Mouse (Mus musculus) layer of hippocampus, adult 18-20 months (tissue): Measurements from ENCODE around the gene Rec8. TPM values are rescaled to one million over a fixed set of nuclear protein-coding genes. Genes with fewer than 3 reads are reported as not detected.

Experiments
- DNase-seq, 2 experiments: peaks; one replicate each; pipeline ENCODE4 v3.0.0; 2022; ENCODE audit warnings: low spot score in 2 of 2
- total RNA-seq, 2 experiments: library from RNA; stranded (reverse); gene quantifications; 2 replicates each; pipeline ENCODE4 v1.2.3; 2021

Rec8 gene
- total RNA-seq, 2 experiments from 2014 or later, result 1.4 to 1.8 TPM

- peak; percentile 92 to 97 for DNase-seq
Measured at GRCm38 (mm10) chr14:55591331-55591891, 26.4 kb upstream of the Rec8 start, which contains the start of gene Rnf31. TSS of gene Rnf31 (plus strand) at chr14:55591708.

- no peak for DNase-seq
Measured at GRCm38 (mm10) chr14:55592226-55592625, 25.6 kb upstream of the Rec8 start.

GRCm38 (mm10) chr14:55596036-55596690 lies 21.7 kb upstream of the Rec8 start:
- peak; percentile 44 to 53 for DNase-seq

GRCm38 (mm10) chr14:55598521-55599390 lies 19.1 kb upstream of the Rec8 start:
- no peak for DNase-seq

- no peak for DNase-seq
Measured at GRCm38 (mm10) chr14:55603271-55603632, 14.6 kb upstream of the Rec8 start, which contains the start of gene Irf9. TSS of gene Irf9 (plus strand) at chr14:55603571.

DNA sequence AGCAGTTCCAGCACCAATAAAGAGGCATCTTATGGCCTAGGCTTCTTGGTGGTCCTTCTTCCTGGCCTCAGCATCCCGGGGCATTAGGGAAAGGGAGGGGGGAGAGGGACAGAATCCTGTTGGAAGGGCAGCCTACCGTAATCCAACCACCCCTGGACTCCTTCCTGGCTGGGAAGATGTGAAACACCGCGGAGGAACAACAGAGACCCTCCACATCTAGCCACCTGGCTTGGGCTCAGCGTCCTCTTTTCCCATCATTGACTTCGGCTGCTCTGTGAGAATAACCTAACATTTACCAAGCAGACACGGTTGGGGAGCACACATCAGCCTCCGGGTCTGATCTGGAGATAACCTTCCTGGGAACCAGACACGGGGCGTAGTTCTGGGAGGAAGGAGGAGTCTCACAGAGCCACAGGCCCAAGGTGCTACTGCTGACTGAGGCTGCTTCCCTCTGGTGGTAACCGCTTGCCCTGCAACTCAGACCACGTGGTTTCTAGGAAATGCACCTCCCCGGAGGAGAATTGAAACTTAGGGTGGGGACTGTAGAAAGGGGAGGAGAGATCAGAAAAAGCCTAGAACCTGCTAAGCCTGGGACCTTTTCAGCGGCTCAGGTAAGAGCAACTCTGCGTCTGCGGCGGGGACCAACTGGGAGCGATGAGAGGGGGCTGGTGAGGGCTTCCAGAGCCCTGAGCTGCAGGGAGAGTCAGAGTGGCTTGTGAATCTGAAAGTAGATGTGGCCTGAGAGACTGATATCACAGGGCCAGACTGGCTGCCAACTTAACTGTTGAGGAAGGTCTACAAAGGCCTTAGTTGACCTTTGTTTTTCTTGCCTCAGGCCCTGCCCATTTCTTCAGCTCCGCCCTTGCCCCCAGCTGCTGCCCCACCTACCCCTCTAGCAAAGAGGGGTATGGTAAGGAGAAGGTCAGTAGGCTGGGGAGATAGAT lies 13.9 kb upstream of the Rec8 start:
- DNase-seq, result peak; percentile 80 to 90

GRCm38 (mm10) chr14:55604823-55605222 lies 13.0 kb upstream of the Rec8 start:
- DNase-seq, result no peak

GRCm38 (mm10) chr14:55605743-55606459 lies 11.9 kb upstream of the Rec8 start:
- DNase-seq, result no peak

DNA sequence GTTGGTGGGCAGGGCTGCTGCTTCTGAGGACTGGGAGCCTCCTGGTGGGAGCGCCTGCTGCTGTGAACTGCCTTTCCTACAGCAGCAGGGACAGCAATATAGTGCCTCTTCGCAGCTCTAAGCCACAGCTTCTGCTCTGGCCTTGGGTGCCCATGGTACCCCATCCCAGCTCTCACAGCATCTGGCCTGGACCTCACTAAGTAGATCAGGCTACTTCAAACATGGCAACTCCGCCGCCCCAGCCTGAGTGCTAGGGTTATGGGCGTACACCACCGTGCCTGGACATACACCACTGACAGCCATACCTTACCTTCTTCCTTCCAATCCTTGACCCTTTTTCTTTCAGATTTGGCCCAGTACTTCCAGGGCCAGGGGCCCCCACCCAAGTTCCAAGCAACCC lies 9.5 kb upstream of the Rec8 start:
- no peak for DNase-seq

DNA sequence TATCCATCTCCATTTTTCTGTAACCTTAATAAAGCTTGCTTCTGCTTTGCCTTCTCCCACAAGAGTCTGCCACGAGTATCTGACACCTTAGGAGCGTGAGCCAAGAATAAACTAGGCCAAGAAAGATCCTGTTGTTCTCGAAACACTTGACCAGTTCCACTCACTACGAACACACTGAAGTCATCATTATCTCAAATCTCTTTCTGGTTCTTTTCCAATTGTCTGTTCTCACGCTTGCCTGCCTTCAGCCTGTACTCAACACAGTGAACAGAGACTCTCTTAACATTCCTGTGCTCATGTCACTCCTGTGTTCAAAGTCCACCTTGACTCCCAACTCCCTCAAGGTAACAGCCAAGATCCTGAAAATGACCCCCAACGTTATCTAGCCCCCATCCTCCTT lies 4.5 kb upstream of the Rec8 start:
- DNase-seq, result no peak

- DNase-seq, result no peak
Measured at GRCm38 (mm10) chr14:55614565-55615178, 3.2 kb upstream of the Rec8 start.

DNA sequence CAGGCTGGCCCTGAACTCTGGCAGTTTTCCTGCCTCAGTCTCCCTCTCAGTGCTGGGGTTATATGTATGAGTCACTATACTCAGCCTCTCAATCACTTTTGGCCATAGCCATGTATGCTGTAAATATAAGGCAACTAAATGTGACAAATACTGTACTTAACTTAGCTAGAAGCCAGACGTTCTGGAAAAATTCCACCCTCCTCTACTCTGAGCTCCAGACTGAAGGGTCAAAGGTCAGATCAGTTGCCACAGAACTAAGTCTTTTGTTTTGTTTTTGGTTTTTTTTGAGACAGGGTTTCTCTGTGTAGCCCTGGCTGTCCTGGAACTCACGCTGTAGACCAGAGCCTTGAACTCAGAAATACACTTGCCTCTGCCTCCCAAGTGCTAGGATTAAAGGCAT lies 2.0 kb upstream of the Rec8 start:
- no peak for DNase-seq

GRCm38 (mm10) chr14:55616844-55617243 lies 993 bp upstream of the Rec8 start:
- no peak for DNase-seq

DNA sequence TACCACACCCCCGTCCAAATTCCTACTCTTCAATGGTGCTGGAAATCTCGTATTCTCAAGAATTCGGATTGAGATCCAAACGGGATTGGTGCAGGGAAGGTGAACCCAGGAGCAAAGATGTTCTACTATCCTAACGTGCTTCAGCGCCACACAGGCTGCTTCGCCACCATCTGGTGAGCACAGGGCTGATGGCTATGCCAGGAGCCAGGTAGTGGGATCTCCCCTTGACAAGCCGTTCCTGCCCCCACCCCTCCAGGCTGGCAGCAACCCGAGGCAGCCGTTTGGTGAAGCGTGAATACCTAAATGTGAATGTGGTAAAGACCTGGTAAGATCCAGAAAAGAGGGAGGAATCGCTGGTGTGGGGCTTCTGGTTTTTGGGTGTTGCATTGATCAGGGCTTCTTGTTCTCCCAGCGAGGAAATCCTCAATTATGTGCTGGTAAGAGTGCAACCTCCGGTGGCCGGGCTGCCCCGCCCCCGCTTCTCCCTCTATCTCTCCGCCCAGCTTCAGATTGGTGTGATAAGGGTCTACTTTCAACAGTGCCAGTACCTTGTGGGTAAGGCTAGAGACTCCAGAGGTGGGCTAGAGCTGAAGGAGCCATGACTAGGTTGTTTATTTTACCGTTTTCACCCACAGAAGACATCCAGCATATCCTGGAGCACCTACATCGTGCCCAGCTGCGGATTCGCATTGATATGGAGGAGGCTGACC lies 804 bp downstream of the Rec8 start:
- DNase-seq, result no peak

DNA sequence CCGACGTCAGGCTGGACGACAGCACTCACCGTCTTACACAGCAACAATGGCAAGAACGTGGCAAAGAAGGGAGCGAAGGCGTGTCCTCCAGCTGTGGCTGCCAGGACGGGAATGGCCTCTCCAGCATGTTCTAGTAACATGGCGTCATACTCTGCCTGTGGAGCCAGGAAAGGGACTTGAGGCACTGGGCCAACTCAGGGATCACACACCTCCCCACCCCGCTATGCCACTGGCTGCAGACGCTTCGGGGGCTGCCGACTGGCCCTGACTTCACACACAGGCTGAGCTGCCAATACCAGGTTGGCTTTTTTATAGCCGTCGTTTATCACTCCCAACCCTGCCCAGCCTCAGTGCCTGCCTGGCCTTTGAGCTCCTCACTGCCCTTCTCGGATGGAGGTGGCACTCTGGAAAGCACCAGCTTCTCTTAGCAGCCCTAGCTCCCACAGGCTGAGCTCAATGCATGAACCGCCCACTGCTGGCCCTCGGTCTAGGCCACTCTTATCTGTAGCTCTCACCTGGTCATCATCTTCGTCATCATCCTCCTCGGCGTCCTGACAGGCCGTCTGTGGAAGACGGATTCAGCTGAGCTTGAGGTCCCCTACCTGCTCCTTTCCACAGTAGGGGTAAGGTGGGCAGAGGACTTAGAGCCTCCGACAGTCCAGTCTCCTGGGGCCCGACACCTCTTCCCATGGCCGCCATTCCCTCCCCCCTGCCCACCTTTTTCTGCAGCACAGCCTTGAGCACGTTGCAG lies 10.4 kb downstream of the Rec8 start:
- DNase-seq, result no peak

DNA sequence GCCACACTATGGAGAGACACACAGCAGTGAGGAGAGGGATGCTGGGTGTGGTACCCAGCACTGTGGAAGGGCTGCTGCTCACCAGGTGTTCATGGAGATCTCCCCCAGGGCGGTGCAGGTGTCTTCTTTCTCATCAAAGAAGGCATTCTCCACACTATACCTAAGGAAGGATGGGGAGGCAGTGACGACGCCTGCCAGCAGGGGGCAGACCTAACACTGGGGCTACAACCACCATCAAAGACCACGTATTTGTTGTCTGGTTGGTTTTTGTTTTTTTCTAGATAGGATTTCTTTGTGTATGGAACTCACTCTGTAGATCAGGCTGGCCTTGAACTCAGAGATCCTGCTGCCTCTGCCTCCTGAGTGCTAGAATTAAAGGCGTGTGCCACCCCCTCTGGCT lies 11.5 kb downstream of the Rec8 start:
- DNase-seq, result peak in 1 of 2 experiments; percentile 48

- DNase-seq, result peak in 1 of 2 experiments; percentile 36
Measured at GRCm38 (mm10) chr14:55634874-55635522, 17.2 kb downstream of the Rec8 start.

DNA sequence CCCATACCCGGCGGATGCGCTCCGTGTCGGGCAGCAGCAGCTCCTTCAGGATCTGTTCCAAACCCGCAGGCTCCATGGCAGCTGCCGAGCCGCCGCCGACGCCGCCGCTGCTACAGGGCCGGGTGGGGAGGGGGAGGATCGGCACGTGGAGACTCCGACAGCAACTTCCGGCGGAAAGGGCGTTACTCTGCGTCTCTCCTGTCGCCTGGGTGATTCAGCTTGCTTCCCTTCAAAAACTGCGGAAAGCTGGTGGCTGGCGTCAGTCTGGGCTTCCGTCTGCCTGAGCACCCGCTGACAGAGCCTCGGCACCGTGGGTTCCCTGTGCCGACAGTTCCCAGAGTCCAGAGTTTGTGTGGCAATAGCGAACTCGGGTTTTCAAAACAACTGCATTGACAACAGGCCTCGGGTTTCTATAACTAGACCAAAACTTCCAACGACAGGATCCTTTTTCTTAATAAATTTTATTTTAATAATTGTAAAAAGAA lies 17.7 kb downstream of the Rec8 start, which contains the start of gene Ipo4:
Ipo4 (minus strand) TSS at position 435 of the 485 bp plus-strand sequence.
- DNase-seq, result peak; percentile 88 to 94
